Mouse (Mus musculus) testis, adult 2 months (tissue): ENCODE data around the gene 5031439G07Rik. TPM values are rescaled to one million over a fixed set of nuclear protein-coding genes. Genes with fewer than 3 reads are reported as not detected.
A peak's percentile ranks its signal among the peaks of the same experiment; 100 is the strongest.
"Not testable (repeated sequence)": the region's sequence is repeated elsewhere in the genome, so short reads cannot be mapped to it uniquely, and the experiment has no call there.

ENCODE experiments used
- H3K27ac ChIP-seq: fragments of 200-500 bp; 2 replicates; pipeline ENCODE4 v1.5.1; 2012; ENCODE audit warnings: low read depth, low read length; ENCODE audit not compliant: control insufficient read depth, insufficient read depth
- H3K27me3 ChIP-seq: fragments of 200-500 bp; 2 replicates; pipeline ENCODE4 v1.6.1; 2012; ENCODE audit warnings: mild to moderate bottlenecking, low read length, moderate library complexity; ENCODE audit not compliant: control insufficient read depth, insufficient read depth
- H3K36me3 ChIP-seq: fragments of 200-500 bp; 2 replicates; pipeline ENCODE4 v1.6.1; 2012; ENCODE audit warnings: mild to moderate bottlenecking, low read length; ENCODE audit not compliant: control insufficient read depth, insufficient read depth
- H3K4me1 ChIP-seq: fragments of 200-500 bp; 2 replicates; pipeline ENCODE4 v1.6.1; 2012; ENCODE audit warnings: low read length; ENCODE audit not compliant: control insufficient read depth, insufficient read depth
- H3K4me3 ChIP-seq: fragments of 200-500 bp; 2 replicates; pipeline ENCODE4 v1.5.1; 2012; ENCODE audit warnings: low read depth, mild to moderate bottlenecking, low read length, moderate library complexity, mixed read lengths; ENCODE audit not compliant: control insufficient read depth
- CTCF ChIP-seq: fragments of 200-500 bp; IDR thresholded peaks from 2 replicates; pipeline ENCODE4 v1.5.1; 2012; ENCODE audit warnings: low read depth, mild to moderate bottlenecking, inconsistent platforms, low read length, moderate library complexity; ENCODE audit not compliant: control insufficient read depth, insufficient read depth, insufficient replicate concordance
- POLR2A ChIP-seq: fragments of 200-500 bp; IDR thresholded peaks from 2 replicates; pipeline ENCODE4 v1.6.1; 2012; ENCODE audit warnings: low read depth, mild to moderate bottlenecking, inconsistent platforms, low read length, moderate library complexity; ENCODE audit not compliant: control insufficient read depth
- polyA plus RNA-seq: library from polyadenylated mRNA; depleted of rRNA; stranded (reverse); fragments of >200 nt; gene quantifications from 2 replicates; pipeline ENCODE4 v1.2.3, GENCODE M21; 2012; rRNA removed

Gene 5031439G07Rik
- polyA plus RNA-seq, 1 experiment, result 29.2 TPM

DNA sequence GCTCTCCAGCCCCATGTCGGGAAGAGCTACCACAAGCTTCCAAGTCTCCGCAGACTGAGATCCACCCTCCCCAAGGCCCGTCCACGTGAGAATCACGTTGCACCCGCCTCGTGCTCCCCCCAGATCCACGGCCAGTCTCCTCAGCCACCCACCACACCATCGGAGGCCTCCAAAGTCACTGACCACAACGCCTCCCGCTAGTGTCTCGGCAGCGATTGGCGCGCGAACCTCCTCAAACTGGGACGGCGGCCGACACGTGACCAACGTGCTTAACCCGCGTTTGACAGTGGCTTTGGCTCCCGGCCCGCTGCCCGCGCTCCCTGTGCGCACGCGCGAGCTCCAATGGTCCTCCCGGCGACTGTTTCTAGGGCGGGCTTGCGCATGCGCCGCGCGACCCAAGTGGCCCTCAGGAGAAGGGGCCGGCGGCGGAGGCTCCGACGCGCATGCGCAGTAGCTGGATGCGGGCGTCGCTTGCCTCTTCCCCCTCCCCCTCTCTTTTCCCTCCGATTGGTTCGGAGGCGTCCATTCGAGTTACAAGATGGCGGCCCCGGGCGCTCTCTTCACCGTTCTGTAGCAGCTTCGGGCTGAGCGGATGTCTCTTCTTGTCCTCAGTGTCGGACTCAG, 65.4 kb downstream of the 5031439G07Rik start, which contains the start of gene Nup50:
TSS of gene Nup50 (plus strand) at position 528 of the 624 bp plus-strand sequence.
- no peaks in the 10 kb centered on the region; the same call in 1 of the 2 replicates for H3K4me1 ChIP-seq
- H3K27me3 ChIP-seq, result no peaks in the 10 kb centered on the region
- H3K36me3 ChIP-seq, result peaks cover 1% of the 10 kb centered on the region
- peak within 1 kb of the TSS; percentile 94 for H3K27ac ChIP-seq
- TF ChIP-seq POLR2A (peak; percentile 83), CTCF (0 out of 2 replicates have a peak, but pooled peaks have one; percentile 1)
- peak within 1 kb of the TSS; percentile 97 for H3K4me3 ChIP-seq

- H3K27me3 ChIP-seq, result no peaks in the 10 kb centered on the region
- H3K4me1 ChIP-seq, result no peaks in the 10 kb centered on the region; the same call in 1 of the 2 replicates
- TF ChIP-seq POLR2A (no peak), CTCF (no peak)
These were observed 68.4 kb downstream of the 5031439G07Rik start, which contains the start of gene Gm29666 for GRCm38 (mm10) chr15:84919938-84920337. Gene Gm29666 (minus strand): TSS chr15:84920038.

DNA sequence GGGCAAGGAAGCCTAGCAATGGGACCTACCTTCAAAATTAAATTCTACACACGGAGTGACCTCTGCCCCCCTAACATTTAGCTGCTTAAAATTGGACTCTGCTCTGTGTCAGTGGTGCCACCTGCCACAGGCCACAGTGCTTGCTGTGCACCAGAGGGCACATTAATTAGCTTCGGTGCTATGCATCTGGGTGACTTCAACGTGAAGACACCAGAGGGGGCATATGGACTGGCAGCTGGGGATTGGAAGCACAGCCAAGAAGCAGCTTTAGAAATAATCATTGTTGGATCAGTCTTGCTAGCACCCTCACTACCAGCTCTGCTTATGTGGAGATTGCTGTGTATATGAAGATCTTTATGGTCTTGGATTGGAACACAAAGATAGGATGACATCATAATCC, 75.2 kb downstream of the 5031439G07Rik start:
- H3K27me3 ChIP-seq, result no peaks in the 10 kb centered on the region
- H3K27ac ChIP-seq, result peak overlapping the region; percentile 73
- no peaks in the 10 kb centered on the region for H3K4me1 ChIP-seq
- TF ChIP-seq POLR2A (no peak), CTCF (no peak)
- peaks cover 2% of the 10 kb centered on the region for H3K36me3 ChIP-seq
- peak overlapping the region; percentile 87 for H3K4me3 ChIP-seq

More at GRCm38 (mm10) chr15:84919938-84920337, 68.4 kb downstream of the 5031439G07Rik start, which contains the start of gene Gm29666:
- H3K27ac ChIP-seq, result no peak within 1 kb of the TSS
- H3K4me3 ChIP-seq, result peak within 1 kb of the TSS; percentile 10; the same call in 1 of the 2 replicates
- peaks cover 1% of the 10 kb centered on the region for H3K36me3 ChIP-seq

DNA sequence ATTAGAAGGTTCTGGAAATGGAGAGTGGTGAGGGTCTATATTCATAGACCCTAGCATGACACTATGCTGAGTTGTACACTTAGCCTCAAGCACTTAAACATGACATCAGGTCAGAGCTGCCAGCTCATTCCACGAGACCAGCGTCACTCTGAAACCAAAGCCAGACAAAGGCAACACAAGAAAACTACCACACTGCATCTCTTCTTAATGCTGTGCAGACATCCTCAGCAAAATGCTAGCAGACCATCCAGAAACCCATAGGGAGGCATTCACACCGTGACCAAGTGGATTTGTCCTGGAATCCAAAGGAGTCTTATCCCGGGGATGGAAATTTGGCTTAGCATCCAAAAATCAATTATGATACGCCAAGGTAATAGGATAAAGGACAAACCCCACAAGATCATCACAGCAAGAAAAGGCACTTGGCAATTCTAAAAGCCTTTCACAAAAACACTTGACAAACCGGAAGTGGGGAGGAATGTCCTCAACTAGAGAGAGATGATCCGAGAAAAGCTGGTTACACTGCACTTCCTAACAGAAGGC, 84.4 kb downstream of the 5031439G07Rik start:
- no peaks in the 10 kb centered on the region for H3K36me3 ChIP-seq
- no peak overlapping the region for H3K27ac ChIP-seq
- H3K4me1 ChIP-seq, result no peaks in the 10 kb centered on the region
- no peak overlapping the region for H3K4me3 ChIP-seq
- H3K27me3 ChIP-seq, result no peaks in the 10 kb centered on the region
- TF ChIP-seq CTCF (no peak), POLR2A (no peak)

GRCm38 (mm10) chr15:84898077-84898476, 90.3 kb downstream of the 5031439G07Rik start:
- TF ChIP-seq CTCF, result no peak
- no peak for TF ChIP-seq POLR2A
- Histone ChIP-seq H3K27me3 (no peaks in the 10 kb centered on the region), H3K4me3 (no peak overlapping the region), H3K36me3 (no peaks in the 10 kb centered on the region), H3K4me1 (no peaks in the 10 kb centered on the region), H3K27ac (no peak overlapping the region)

- Histone ChIP-seq H3K4me3 (no peak overlapping the region), H3K27ac (no peak overlapping the region), H3K27me3 (no peaks in the 10 kb centered on the region), H3K36me3 (no peaks in the 10 kb centered on the region), H3K4me1 (no peaks in the 10 kb centered on the region)
- TF ChIP-seq CTCF, result no peak
- no peak for TF ChIP-seq POLR2A
These were observed 91.7 kb downstream of the 5031439G07Rik start for GRCm38 (mm10) chr15:84896664-84897063.

GRCm38 (mm10) chr15:84896216-84896615, 92.1 kb downstream of the 5031439G07Rik start:
- H3K27me3 ChIP-seq, H3K27ac ChIP-seq, H3K4me1 ChIP-seq, H3K4me3 ChIP-seq, H3K36me3 ChIP-seq: not testable (repeated sequence)

Other genes starting within 250 kb of the 5031439G07Rik start
- 4.4 and 5.6 TPM in 2 replicates for gene Phf21b, start 132.5 kb downstream of the 5031439G07Rik start, polyA plus RNA-seq
- gene Gm29666, start 68.5 kb downstream of the 5031439G07Rik start, polyA plus RNA-seq, result 0.96 and 1.0 TPM in 2 replicates
- gene Nup50, start 65.1 kb downstream of the 5031439G07Rik start, polyA plus RNA-seq, result 27.3 and 28.1 TPM in 2 replicates
- 1.1 and 1.2 TPM in 2 replicates for gene Upk3a, start 28.6 kb upstream of the 5031439G07Rik start, polyA plus RNA-seq
- 54.2 and 55.9 TPM in 2 replicates for gene Fam118a, start 40.4 kb upstream of the 5031439G07Rik start, polyA plus RNA-seq
- 22.2 and 25.1 TPM in 2 replicates for gene Smc1b, start 143.4 kb upstream of the 5031439G07Rik start, polyA plus RNA-seq
- 29.6 and 31.0 TPM in 2 replicates for gene Ribc2, start 143.5 kb upstream of the 5031439G07Rik start, polyA plus RNA-seq
- 11.7 and 12.4 TPM in 2 replicates for gene Fbln1, start 217.4 kb upstream of the 5031439G07Rik start, polyA plus RNA-seq